Mouse (Mus musculus) embryo, embryonic 11 days (tissue): ENCODE results near the gene Vegfd.

Experiments
- DNase-seq: peaks from one replicate; pipeline ENCODE4 v3.0.0-alpha.2; 2015

The Vegfd gene

GRCm38 (mm10) chrX:164419955-164420354 lies 46.8 kb downstream of the Vegfd start:
- no peak for DNase-seq

- DNase-seq: no peak
Measured at GRCm38 (mm10) chrX:164420518-164420917, 47.3 kb downstream of the Vegfd start.

DNA sequence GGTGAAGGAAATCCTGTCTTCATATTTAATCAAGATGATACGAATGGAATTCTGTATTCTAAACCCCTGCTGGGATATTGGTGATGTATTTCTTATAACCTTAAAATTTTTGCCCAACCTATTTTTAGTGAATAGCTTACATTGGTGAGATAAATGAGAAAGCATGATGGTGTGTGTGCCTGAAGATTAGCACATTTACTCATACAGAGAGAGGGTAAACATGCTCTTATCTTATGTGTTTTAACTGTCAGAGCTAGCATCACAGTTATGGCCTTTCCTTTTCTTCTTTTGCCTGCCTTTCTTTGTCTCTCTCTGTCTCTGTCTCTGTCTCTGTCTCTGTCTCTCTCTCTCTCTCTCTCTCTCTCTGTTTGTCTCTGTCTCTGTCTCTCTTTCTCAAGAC lies 51.6 kb downstream of the Vegfd start:
- no peak for DNase-seq

- DNase-seq: no peak
Measured at GRCm38 (mm10) chrX:164427295-164427694, 54.1 kb downstream of the Vegfd start.

GRCm38 (mm10) chrX:164428224-164428623 lies 55.0 kb downstream of the Vegfd start:
- no peak for DNase-seq

- no peak for DNase-seq
Measured at GRCm38 (mm10) chrX:164430621-164431020, 57.4 kb downstream of the Vegfd start.

- no peak for DNase-seq
Measured at GRCm38 (mm10) chrX:164431133-164431532, 58.0 kb downstream of the Vegfd start.

DNA sequence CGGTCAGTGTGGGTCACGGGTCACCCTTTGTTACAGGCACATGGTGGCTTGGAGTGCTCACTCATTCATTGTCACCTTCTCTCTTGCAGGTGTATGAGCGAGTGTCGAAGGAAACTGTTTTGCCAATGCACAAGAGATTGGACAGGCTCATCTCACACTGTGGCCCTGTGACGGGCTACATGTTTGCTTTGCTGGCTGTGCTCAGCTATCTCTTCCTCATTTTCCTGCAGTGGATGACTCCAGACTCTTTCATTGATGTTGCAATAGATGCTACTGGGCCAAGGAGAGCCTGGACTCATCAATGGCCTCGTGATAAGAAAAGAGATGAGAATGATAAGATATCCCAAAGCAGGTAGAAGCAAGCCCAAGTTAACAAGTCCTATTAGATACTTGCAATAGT lies 58.4 kb downstream of the Vegfd start:
- no peak for DNase-seq

- no peak for DNase-seq
Measured at GRCm38 (mm10) chrX:164432682-164433081, 59.5 kb downstream of the Vegfd start.

GRCm38 (mm10) chrX:164436709-164437108 lies 63.5 kb downstream of the Vegfd start, which contains the start of gene Asb11:
Gene Asb11, plus strand, starts transcription at chrX:164436994.
- DNase-seq: no peak

DNA sequence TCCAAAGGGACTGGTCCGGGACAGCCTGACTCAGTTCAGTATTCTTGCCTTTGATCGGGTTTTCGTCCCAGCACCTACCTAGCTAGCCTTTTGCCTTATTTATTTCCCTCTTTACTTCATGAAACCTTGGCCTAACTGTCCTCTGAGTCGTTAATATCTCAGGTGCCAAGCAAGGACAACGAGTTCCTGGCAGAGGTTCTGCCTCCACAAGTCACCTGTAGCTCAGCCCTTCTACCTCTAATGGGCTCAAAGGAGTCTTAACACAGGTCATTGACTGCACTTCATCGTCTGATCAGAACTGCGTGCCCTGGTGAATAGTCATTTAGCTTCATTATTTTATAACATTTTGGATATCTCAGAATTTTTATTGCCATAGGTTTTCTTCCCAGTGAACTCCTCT lies 66.3 kb downstream of the Vegfd start:
- DNase-seq: no peak

DNA sequence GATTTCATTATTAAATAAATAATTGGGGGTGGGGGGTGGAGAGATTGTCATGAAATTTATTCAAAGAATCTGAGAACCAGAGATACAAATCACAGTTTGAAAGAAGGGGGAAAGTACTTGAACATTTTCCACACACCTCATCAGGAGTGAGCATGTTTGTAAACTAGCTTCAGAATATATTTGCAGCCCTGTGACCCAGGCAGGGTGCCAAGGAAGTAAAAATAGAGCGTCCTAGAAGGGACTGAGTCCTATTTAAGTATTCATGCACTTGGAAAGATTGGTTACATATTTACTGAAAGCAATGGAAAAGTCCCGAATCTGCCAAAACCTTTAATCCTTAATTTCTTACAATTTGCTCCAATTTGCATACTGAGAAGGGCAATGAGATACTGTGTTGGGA lies 67.0 kb downstream of the Vegfd start:
- no peak for DNase-seq

GRCm38 (mm10) chrX:164440703-164441102 lies 67.5 kb downstream of the Vegfd start:
- DNase-seq: no peak

DNA sequence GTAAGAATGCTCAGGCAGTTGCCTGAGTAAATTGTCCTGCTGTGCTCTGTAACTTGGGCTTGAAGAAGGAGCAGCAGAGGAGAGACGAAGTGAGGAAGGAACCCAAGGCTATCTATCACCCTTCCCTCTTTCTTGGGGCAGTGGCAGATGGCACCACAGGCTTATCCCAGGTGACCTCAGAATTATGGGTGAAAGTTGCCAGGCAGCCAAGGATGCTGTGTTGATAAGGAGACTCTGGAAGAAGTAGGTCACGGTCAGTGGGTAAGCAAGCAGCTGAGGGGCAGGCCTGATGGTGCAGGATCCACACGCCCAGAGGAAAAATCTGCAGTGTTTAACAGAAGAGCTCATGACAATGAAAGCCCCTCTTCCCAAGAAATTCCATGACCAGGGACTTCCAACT lies 68.1 kb downstream of the Vegfd start:
- DNase-seq: no peak

DNA sequence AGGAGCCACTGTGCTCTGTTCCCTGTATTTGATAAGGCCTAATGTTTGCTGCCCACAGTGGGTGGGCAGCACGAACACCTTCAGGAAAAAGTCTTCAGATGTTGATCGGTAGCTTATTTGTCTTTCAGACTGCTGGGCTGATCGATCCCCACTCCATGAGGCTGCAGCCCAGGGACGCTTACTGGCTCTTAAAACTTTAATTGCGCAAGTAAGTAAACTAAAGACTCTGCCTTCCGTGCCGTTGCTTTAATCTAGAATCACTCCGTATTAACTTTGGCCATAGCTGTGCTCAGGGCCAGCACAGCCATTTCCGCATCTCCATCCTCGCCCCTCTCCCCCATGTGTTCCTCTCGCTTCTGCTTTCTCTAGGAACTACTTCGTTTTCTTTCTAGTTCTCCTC lies 72.4 kb downstream of the Vegfd start:
- no peak for DNase-seq

- DNase-seq: no peak
Measured at GRCm38 (mm10) chrX:164446106-164446551, 73.0 kb downstream of the Vegfd start.

GRCm38 (mm10) chrX:164446835-164447681 lies 73.9 kb downstream of the Vegfd start:
- no peak for DNase-seq

GRCm38 (mm10) chrX:164447682-164448071 lies 74.5 kb downstream of the Vegfd start:
- no peak for DNase-seq

GRCm38 (mm10) chrX:164449201-164449600 lies 76.0 kb downstream of the Vegfd start:
- DNase-seq: peak; percentile 58
